16 mouse cellular contexts compared by ENCODE assay signal in the genomic region with DNA sequence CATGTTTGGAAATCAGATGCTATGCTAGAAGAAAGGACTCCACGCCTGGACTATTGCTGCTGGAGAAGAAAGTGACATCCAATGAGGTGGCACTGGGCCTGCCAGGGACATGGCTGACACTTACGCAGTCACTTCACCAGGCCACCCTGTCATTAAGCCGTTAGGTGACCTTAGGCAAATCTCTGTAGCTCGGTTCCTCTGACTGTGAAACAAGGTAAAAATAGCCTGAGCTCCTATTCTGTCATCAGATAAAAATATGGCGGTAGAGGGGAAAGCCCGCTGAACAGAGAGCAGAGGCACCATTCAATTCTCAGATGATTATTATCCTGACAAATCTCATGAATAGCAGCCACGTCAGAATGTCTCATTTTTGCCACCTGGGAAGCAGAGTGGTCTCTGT. TPM values are rescaled to one million over a fixed set of nuclear protein-coding genes. Genes with fewer than 3 reads are reported as not detected.
A peak's percentile ranks its signal among the peaks of the same experiment; 100 is the strongest.
DNase-seq lines count a peak whose midpoint lies in the region; ATAC-seq and TF ChIP-seq lines count a peak whose summit lies in the region.
"Had no signal": no experiment of that assay in that cellular context is flagged by ENCODE, and none has a peak within 500 bp of the region (broad histone marks: within the 10 kb centered on the region; RNA-seq: fewer than 3 reads in every experiment).

No protein-coding gene starts in this region.

- H3K9ac ChIP-seq in heart, embryonic 13.5 days, result 0 out of 2 replicates have a peak overlapping the region, but pooled peaks have one; percentile 37
- peak overlapping the region; percentile 57 for H3K9ac ChIP-seq in CH12.LX (ENCODE audit: insufficient read depth, low read depth)
- H3K9ac ChIP-seq: limb, embryonic 13.5 days; liver, postnatal 0 days had no signal

- no peaks in the 10 kb centered on the region for H3K27me3 ChIP-seq in heart, embryonic 13.5 days (replicated peaks)
- H3K27me3 ChIP-seq in CH12.LX (replicated peaks), result no peaks in the 10 kb centered on the region
- H3K27me3 ChIP-seq: limb, embryonic 13.5 days had no signal

- ATAC-seq in heart, embryonic 13.5 days (ENCODE audit: extremely low read depth, insufficient number of reproducible peaks, low FRiP score, low TSS enrichment), result no peak
- ATAC-seq: intestine, postnatal 0 days; liver, postnatal 0 days had no signal

- TF ChIP-seq POLR2A in CH12.LX (IDR thresholded peaks at IDR 0.05; ENCODE audit: low read depth, low read length), result no peak; the same call in 1 of the 2 replicates

- 32% methylated on average over 7 of the region's 7 CpGs for WGBS in heart, embryonic 13.5 days

- H3K79me2 ChIP-seq in CH12.LX (replicated peaks; ENCODE audit: control insufficient read depth, extremely low read depth, insufficient read depth, poor library complexity, severe bottlenecking), result peaks cover 14% of the 10 kb centered on the region

- no peak; the same call in 1 of the 2 replicates for TF ChIP-seq RAD21 in CH12.LX (IDR thresholded peaks at IDR 0.05; ENCODE audit: low read depth, low read length)

- in situ Hi-C loops in CH12.LX (cut with MboI; ENCODE audit: low pct_ligation_motif_present, low pct_unique_long_range_greater_than_20kb, low sequenced_read_pairs), result no loop called here

- H3K4me2 ChIP-seq in heart, embryonic 13.5 days, result no peak overlapping the region
- peak overlapping the region; percentile 84 for H3K4me2 ChIP-seq in CH12.LX (ENCODE audit: insufficient read depth, low read depth, poor library complexity, severe bottlenecking)
- H3K4me2 ChIP-seq: limb, embryonic 13.5 days had no signal

- peak; percentile 80 for TF ChIP-seq EP300 in CH12.LX (IDR thresholded peaks at IDR 0.05; ENCODE audit: low read length)

- H3K36me3 ChIP-seq in heart, embryonic 13.5 days, result peaks cover 27% of the 10 kb centered on the region
- peaks cover 6 to 25% of the 10 kb centered on the region in 2 experiments for H3K36me3 ChIP-seq in CH12.LX (replicated peaks in 1 of 2; ENCODE audit: control insufficient read depth in 1 of 2, insufficient read depth in 1 of 2, low read length in 1 of 2)
- H3K36me3 ChIP-seq: limb, embryonic 13.5 days had no signal

- no peak for DNase-seq in heart, adult 8-10 months (ENCODE audit: low spot score)
- no peak for DNase-seq in layer of hippocampus, adult 2 months (ENCODE audit: low spot score in 2 of 2)
- no peak for DNase-seq in layer of hippocampus, postnatal 25 days (ENCODE audit: extremely low spot score in 1 of 2, low spot score in 1 of 2)
- peak; percentile 58 to 59 for DNase-seq in B cell, adult 2 months
- peak; percentile 96 for DNase-seq in CH12.LX (ENCODE audit: extremely low read depth)
- DNase-seq in left cerebral cortex, adult 2 months (ENCODE audit: extremely low spot score in 1 of 2, low spot score in 2 of 2), result no peak
- DNase-seq in urinary bladder, adult 18-20 months (ENCODE audit: low spot score in 2 of 2), result no peak
- DNase-seq: adrenal gland, adult 2 months; cerebellum, adult 9-11 months; embryo, embryonic 11 days; kidney, postnatal 4 days; liver, postnatal 0 days had no signal

- intact Hi-C loops in left cerebral cortex, adult 2 months (cut with DNase I), result no loop called here

- TF ChIP-seq CTCF in layer of hippocampus, adult 2 months (conservative IDR thresholded peaks at IDR 0.05), result no peak
- no peak for TF ChIP-seq CTCF in CH12.LX (conservative IDR thresholded peaks at IDR 0.05 in 1 of 2, IDR thresholded peaks at IDR 0.05 in 1 of 2; ENCODE audit: low read depth in 2 of 2, low read length in 2 of 2)
- no peak for TF ChIP-seq CTCF in left cerebral cortex, adult 2 months (IDR thresholded peaks at IDR 0.05)

- H3K27ac ChIP-seq in heart, embryonic 13.5 days (replicated peaks), result peak overlapping the region; percentile 77
- H3K27ac ChIP-seq in layer of hippocampus, adult 2 months, result peak overlapping the region; percentile 11; the same call in 1 of the 2 replicates
- H3K27ac ChIP-seq in CH12.LX (ENCODE audit: insufficient read depth, low read depth), result peak overlapping the region; percentile 99
- no peak overlapping the region for H3K27ac ChIP-seq in left cerebral cortex, adult 2 months
- H3K27ac ChIP-seq: limb, embryonic 13.5 days; macrophage had no signal

- dilution Hi-C loops in CH12.LX (cut with MboI; ENCODE audit: extremely low pct_ligation_motif_present, extremely low pct_unique_long_range_greater_than_20kb, low sequenced_read_pairs), result no loop called here

- no peak overlapping the region for H3K4me3 ChIP-seq in heart, embryonic 13.5 days
- H3K4me3 ChIP-seq in layer of hippocampus, adult 2 months, result no peak overlapping the region
- H3K4me3 ChIP-seq in CH12.LX (replicated peaks in 1 of 3; ENCODE audit: low read depth in 2 of 3, low read length in 2 of 3, poor library complexity in 1 of 3), result no peak overlapping the region
- H3K4me3 ChIP-seq in left cerebral cortex, adult 2 months, result no peak overlapping the region
- H3K4me3 ChIP-seq: limb, embryonic 13.5 days had no signal

- H3K9me3 ChIP-seq in heart, embryonic 13.5 days, result no peaks in the 10 kb centered on the region
- peaks cover 12% of the 10 kb centered on the region for H3K9me3 ChIP-seq in CH12.LX (replicated peaks; ENCODE audit: low read length)
- H3K9me3 ChIP-seq: limb, embryonic 13.5 days had no signal

- H3K4me1 ChIP-seq in heart, embryonic 13.5 days, result peaks cover 50% of the 10 kb centered on the region
- H3K4me1 ChIP-seq in CH12.LX (ENCODE audit: control insufficient read depth in 1 of 2, insufficient read depth in 2 of 2), result peaks cover 47 to 64% of the 10 kb centered on the region in 2 experiments

TF ChIP-seq in CH12.LX, 34 proteins besides CTCF, POLR2A, EP300 and RAD21:
- peak; percentile 11; the same call in 1 of the 2 replicates for TF ChIP-seq JUND (conservative IDR thresholded peaks at IDR 0.05; ENCODE audit: low read depth, low read length)
- TF ChIP-seq IRF4 (IDR thresholded peaks at IDR 0.05; ENCODE audit: low read depth, low read length), result no peak; the same call in 1 of the 2 replicates
- peak; percentile 62 for TF ChIP-seq TCF12 (IDR thresholded peaks at IDR 0.05; ENCODE audit: low read depth, low read length)
- TF ChIP-seq RCOR1 (conservative IDR thresholded peaks at IDR 0.05; ENCODE audit: low read depth, low read length), result no peak
- peak; percentile 100 for TF ChIP-seq MEF2A (IDR thresholded peaks at IDR 0.05; ENCODE audit: borderline replicate concordance, low read depth, low read length)
- TF ChIP-seq CHD1 (IDR thresholded peaks at IDR 0.05; ENCODE audit: low read depth, low read length), result no peak
- TF ChIP-seq ETS1 (conservative IDR thresholded peaks at IDR 0.05; ENCODE audit: low read depth, low read length), result peak; percentile 98
- TF ChIP-seq ZC3H11A (IDR thresholded peaks at IDR 0.05; ENCODE audit: low read depth, low read length), result no peak
- peak; percentile 2; the same call in 1 of the 2 replicates for TF ChIP-seq NRF1 (IDR thresholded peaks at IDR 0.05; ENCODE audit: low read depth, low read length)
- TF ChIP-seq BHLHE40 (IDR thresholded peaks at IDR 0.05; ENCODE audit: low read depth, low read length), result peak; percentile 56; the same call in 1 of the 2 replicates
- peak; percentile 88 for TF ChIP-seq JUN (IDR thresholded peaks at IDR 0.05; ENCODE audit: insufficient read depth, low read depth, low read length)
- TF ChIP-seq TBP (conservative IDR thresholded peaks at IDR 0.05; ENCODE audit: low read depth, low read length), result peak; percentile 70; the same call in 1 of the 2 replicates

RNA-seq across cellular contexts. Expression of a gene that starts 10.9 kb away (rescaled TPM):
- 0.23 and 0.45 TPM in 2 replicates for polyA plus RNA-seq in heart, embryonic 13.5 days (2015; fragmentation: Nextera tagmentation; extraction: Ambion mirVana)
- total RNA-seq in heart, adult 8-10 months (2022), result 1 to 10 TPM; 1.3 to 2.3 (median 1.7) TPM
- under 1 TPM; 0.59 to 0.96 TPM for total RNA-seq in layer of hippocampus, adult 2 months (2021)
- under 1 TPM; 0.59 to 0.71 TPM for total RNA-seq in layer of hippocampus, postnatal 25 days (2021)
- 38.9 and 49.5 TPM in 2 replicates for total RNA-seq in CH12.LX (2012; rRNA removed)
- total RNA-seq in CH12.LX (2014; rRNA removed), result 60.5 and 66.9 TPM in 2 replicates
- 64.0 and 69.8 TPM in 2 replicates for polyA plus RNA-seq in CH12.LX (2012; ENCODE audit: insufficient read length, low read depth)
- 1 to 10 TPM; 2.8 to 4.7 TPM for total RNA-seq in left cerebral cortex, adult 2 months (2021)

RNA-seq across cellular contexts. Expression of a gene that starts 25.7 kb away (rescaled TPM):
- polyA plus RNA-seq in heart, embryonic 13.5 days (2015; fragmentation: Nextera tagmentation; extraction: Ambion mirVana), result 22.1 and 25.4 TPM in 2 replicates
- total RNA-seq in heart, adult 8-10 months (2022), result 10 to 100 TPM; 20.5 to 27.4 (median 23.8) TPM
- 10 to 100 TPM; 45.5 to 46.8 TPM for total RNA-seq in layer of hippocampus, adult 2 months (2021)
- 10 to 100 TPM; 36.3 to 40.3 TPM for total RNA-seq in layer of hippocampus, postnatal 25 days (2021)
- total RNA-seq in CH12.LX (2012; rRNA removed), result 2.8 and 3.4 TPM in 2 replicates
- 2.2 and 3.2 TPM in 2 replicates for total RNA-seq in CH12.LX (2014; rRNA removed)
- polyA plus RNA-seq in CH12.LX (2012; ENCODE audit: insufficient read length, low read depth), result 1.7 and 2.5 TPM in 2 replicates
- 10 to 100 TPM; 46.5 to 50.4 TPM for total RNA-seq in left cerebral cortex, adult 2 months (2021)

RNA-seq across cellular contexts. Expression of a gene that starts 36.2 kb away (rescaled TPM):
- polyA plus RNA-seq in heart, embryonic 13.5 days (2015; fragmentation: Nextera tagmentation; extraction: Ambion mirVana), result 70.2 and 70.8 TPM in 2 replicates
- total RNA-seq in heart, adult 8-10 months (2022), result 10 to 100 TPM; 63.6 to 76.6 (median 67.9) TPM
- total RNA-seq in layer of hippocampus, adult 2 months (2021), result 100 to 1,000 TPM; 133 to 135 TPM
- total RNA-seq in layer of hippocampus, postnatal 25 days (2021), result 100 to 1,000 TPM; 151 to 169 TPM
- total RNA-seq in CH12.LX (2012; rRNA removed) (35.0 and 39.4 TPM in 2 replicates), CH12.LX (2014; rRNA removed) (23.2 and 25.4 TPM in 2 replicates)
- polyA plus RNA-seq in CH12.LX (2012; ENCODE audit: insufficient read length, low read depth), result 50.6 and 56.0 TPM in 2 replicates
- total RNA-seq in left cerebral cortex, adult 2 months (2021), result 100 to 1,000 TPM; 157 to 161 TPM

RNA-seq across cellular contexts. Expression of a gene that starts 36.4 kb away (rescaled TPM):
- 17.9 and 18.5 TPM in 2 replicates for polyA plus RNA-seq in heart, embryonic 13.5 days (2015; fragmentation: Nextera tagmentation; extraction: Ambion mirVana)
- 10 to 100 TPM; 13.4 to 17.9 (median 15.3) TPM for total RNA-seq in heart, adult 8-10 months (2022)
- 10 to 100 TPM; 25.6 to 25.9 TPM for total RNA-seq in layer of hippocampus, adult 2 months (2021)
- total RNA-seq in layer of hippocampus, postnatal 25 days (2021), result 10 to 100 TPM; 23.7 to 24.9 TPM
- total RNA-seq in CH12.LX (2012; rRNA removed) (43.1 and 51.8 TPM in 2 replicates), CH12.LX (2014; rRNA removed) (73.7 and 88.8 TPM in 2 replicates)
- polyA plus RNA-seq in CH12.LX (2012; ENCODE audit: insufficient read length, low read depth), result 69.1 and 83.7 TPM in 2 replicates
- 10 to 100 TPM; 26.6 to 28.4 TPM for total RNA-seq in left cerebral cortex, adult 2 months (2021)

Comparison
In these comparisons a context has a peak if more than half of its experiments do, and no peak if none do; other contexts are left out.
1. DNase-seq: peak in B cell, adult 2 months (2 of 2) and CH12.LX (single experiment); none in heart, adult 8-10 months (single experiment), layer of hippocampus, adult 2 months (0 of 2), layer of hippocampus, postnatal 25 days (0 of 2), left cerebral cortex, adult 2 months (0 of 2) and urinary bladder, adult 18-20 months (0 of 2).
2. RNA of a gene that starts 10.9 kb away (total RNA-seq): 38.9 to 66.9 TPM in CH12.LX; 2.8 to 4.7 TPM in left cerebral cortex, adult 2 months, 1.3 to 2.3 TPM in heart, adult 8-10 months, 0.59 to 0.96 TPM in layer of hippocampus, adult 2 months and 0.59 to 0.71 TPM in layer of hippocampus, postnatal 25 days; every median in the first group is over 4 times any median in the second.
3. RNA of a gene that starts 25.7 kb away (total RNA-seq): 46.5 to 50.4 TPM in left cerebral cortex, adult 2 months, 45.5 to 46.8 TPM in layer of hippocampus, adult 2 months, 36.3 to 40.3 TPM in layer of hippocampus, postnatal 25 days and 20.5 to 27.4 TPM in heart, adult 8-10 months; 2.2 to 3.4 TPM in CH12.LX; every median in the first group is over 4 times any median in the second.